Mouse (Mus musculus): Measurements from ENCODE around the gene Ppp5c.
"Not testable (repeated sequence)": the region's sequence is repeated elsewhere in the genome, so short reads cannot be mapped to it uniquely, and the experiment has no call there.

The Ppp5c gene

DNA sequence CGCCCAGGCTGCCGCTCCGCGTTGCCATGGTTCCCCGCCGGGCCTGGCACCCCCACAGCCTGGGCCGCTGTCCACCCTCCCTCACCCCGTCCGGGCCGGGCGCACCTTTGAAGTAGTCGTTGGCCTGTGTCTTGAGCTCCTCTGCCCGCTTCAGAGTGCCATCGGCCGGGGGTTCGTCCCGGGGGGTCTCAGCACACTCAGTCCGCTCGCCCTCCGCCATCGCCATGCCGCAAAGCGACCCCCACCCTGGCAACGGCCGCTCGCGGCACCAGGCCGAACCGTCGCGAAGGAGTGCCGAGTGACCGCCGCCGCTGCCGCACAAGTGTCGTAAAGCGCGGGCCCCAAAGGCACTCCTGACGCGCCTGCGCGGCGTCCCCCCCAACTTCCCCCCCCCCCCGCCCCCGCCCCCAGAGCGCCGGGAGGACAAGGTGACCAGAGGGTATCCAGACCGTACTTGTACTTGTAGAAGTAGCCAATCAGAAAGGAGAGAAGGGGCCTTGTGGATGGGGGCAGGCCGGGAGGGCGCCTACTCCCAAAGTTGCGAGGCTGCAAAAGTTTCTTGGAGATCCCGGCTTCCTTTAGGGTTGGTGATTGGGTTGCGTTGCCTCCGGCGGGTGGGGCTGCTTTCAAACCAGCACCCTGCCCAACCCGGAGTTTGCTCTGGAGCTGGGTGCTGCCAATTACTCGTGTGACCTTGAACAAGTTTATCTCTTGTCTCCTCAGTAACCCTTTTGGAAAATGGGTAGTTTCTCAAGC, at the start of gene Ppp5c:
TSS of gene Ppp5c (minus strand) at position 337 of the 756 bp plus-strand sequence.
- DNase-seq (ENCODE audit: low spot score) = peak; percentile 74

DNA sequence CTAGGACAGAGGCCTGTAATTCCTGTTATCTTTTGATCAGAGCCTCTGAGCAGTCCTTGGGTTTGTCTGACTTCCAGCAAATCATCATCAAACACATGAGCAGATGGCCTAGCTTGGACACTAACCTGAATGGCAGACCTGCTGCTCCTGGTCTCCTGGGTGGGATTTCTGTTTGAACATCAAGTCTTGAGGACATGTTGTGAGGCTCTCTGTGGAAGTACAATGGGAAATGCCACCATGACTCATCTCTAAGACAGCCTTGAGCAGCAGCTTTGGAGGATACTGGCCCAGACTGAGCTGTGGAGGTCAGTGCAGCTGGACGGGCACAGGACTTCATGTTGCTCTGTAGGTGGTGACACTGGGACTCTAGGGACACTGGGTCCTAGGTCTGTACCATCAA, 48.8 kb upstream of the Ppp5c start:
- DNase-seq (ENCODE audit: low spot score) = no peak

DNA sequence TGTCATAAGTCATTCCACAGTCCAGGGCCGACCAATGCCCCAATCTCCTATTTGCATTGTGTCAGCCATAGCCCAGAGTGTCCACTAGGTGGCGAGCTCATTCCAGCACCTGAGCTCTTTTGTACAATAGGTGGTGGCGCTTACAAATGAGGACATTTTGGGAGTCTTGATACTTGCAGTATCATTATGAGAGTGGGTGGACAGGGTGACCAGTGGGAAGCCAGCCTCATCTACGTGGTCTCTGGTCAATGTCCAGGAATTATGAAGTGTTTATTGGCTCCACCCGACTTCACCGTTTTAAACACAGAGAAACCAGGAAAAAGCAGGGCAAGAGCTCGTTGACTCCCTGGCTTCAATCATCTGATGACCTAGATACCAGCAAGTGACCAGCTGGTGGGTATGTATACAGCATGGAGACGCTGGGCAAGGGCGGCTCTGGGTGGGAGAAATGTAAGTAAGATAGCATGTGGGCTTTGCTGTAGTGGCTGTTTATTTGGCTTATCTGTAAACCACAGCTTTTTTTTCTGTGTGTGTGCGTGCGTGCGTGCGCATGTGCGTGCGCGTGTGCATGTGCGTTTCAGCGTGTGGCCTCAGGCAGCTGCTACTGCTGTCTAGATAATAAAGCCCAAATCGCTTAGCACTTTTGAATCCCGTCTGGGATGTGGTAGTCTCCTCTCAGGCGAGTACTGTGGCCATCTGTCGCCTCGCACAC, 46.3 kb upstream of the Ppp5c start, which contains the start of gene Psg16:
TSS of gene Psg16 (plus strand) at position 137 of the 712 bp plus-strand sequence.
- DNase-seq (ENCODE audit: low spot score) = peak; percentile 80

DNA sequence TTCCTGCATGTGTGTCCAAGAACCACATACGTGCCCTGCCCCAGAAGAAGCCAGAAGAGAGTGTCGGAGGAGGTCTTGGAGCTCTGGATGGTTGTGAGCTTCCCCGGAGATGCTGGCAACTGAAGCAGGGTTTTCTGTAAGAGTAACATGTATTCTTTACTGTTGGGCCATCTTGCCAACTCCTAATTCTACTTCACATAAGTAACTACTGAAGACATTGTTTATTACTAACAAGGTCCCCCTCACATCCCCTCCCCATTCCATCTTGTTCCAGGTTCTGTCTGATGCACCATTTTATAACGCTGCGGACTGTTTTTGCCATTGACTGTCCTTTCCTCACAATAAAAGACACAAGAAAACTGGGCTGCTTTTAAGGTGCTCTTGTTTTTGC, 45.8 kb upstream of the Ppp5c start:
- DNase-seq (ENCODE audit: low spot score) = no peak

DNA sequence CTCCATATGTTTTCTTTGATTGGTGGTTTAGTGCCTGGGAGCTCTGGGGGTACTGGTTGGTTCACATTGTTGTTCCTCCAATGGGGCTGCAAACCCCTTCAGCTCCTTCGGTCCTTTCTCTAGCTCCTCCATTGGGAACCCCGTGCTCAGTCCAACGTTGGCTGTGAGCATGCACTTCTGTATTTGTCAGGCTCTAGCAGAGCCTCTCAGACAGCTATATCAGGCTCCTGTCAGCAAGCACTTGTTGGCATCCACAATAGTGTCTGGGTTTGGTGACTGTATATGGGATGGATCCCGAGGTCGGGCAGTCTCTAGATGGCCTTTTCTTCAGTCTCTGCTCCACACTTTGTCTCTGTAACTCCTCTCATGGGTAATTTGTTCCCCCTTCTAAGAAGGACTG, 39.9 kb upstream of the Ppp5c start:
- not testable (repeated sequence) for DNase-seq (ENCODE audit: low spot score)

DNA sequence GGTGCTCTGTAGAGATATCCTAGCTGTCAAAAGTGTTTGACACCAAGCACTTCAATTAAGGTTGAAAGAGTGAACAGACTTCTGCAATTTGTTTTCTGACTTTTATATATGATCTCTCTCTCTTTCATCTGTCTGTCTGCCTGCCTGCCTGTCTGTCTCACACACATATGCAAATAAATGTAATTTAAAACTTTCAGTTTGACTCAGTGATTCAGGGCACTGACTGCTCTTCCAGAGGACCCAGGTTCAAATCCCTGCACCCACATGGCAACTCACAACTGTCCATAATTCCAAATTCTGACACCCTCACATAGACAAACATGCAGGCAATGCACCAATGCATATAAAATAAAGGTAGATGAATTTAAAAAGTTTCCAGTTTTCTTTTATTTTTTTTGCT, 39.3 kb upstream of the Ppp5c start:
- no peak for DNase-seq (ENCODE audit: low spot score)

DNA sequence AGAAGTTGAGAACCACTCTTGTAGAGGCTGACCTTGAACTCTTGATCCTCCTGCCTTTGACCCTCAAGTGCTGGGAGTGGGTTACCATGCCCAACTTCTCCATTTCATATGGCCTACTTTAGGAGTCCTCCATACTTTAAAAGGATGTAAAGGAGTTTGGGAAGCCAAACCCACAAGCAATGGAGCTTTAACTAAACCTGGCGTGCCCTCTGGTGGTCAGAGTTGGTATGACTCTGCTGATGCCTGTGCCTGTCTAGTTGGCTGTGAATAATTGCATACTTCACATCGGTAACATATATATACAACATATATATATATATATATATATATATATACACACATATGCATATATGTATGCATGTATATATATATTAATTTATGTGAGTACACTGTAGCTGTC, 38.7 kb upstream of the Ppp5c start:
- peak; percentile 79 for DNase-seq (ENCODE audit: low spot score)

DNA sequence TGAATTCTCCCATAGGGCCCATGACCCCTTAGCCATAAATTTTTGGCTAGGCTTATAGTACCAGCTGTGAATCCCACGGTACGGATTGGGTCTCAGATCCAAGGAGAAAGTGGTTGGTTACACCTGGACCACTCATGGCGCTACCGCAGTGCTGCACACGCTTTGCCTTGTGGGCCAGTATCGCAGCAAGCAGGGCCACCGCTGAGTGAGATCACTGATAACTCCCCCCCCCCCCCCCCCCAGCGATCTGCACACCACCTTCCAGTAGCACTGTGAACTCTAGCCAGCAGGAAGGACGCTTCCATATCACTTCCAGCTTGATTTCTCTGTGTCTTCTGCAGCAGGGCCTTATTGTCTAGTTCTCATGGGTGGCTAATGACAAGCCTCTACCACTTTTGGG, 37.9 kb upstream of the Ppp5c start:
- DNase-seq (ENCODE audit: low spot score) = no peak

DNA sequence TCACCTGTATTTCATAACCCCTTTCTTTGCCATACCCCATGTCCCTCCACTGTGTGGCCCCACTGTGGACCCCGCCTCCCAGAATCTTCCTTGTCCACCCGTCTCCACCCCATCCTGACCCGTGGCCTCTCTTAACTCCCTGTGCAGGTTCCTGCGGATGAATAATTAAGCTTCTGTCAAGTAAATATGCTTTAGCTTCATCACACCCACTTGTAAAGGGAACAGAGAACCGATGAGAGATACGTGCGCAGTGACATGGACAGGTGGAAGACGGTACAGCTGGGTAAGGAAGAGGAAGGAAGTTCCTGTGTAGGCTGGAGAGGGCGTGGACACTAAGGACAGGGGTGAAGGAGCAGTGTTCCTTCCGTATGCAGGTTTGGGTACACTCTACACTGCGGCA, 35.1 kb upstream of the Ppp5c start:
- no peak for DNase-seq (ENCODE audit: low spot score)

DNA sequence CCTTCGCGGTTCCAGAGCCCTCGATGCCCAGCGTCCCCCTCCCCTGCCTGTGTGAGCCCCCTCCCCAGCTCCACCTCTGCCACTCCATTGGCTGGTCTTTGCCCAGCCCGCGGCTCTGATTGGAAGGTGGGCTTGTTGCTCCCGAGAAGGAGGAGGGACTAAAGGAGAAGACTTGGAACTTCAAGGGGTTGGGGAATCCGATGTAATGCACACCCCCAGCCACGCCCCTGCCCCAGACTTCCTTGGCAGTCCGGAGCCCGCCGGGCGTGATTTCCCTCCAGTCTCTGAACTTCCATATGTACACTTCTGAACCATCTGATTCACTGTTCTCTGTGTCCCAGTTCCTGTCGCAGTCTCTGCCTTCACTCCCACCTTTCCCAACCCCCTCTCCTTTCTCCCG, 34.7 kb upstream of the Ppp5c start, which contains the start of gene Hif3a:
TSS of gene Hif3a (minus strand) at position 39 of the 400 bp plus-strand sequence.
- DNase-seq (ENCODE audit: low spot score) = no peak

DNA sequence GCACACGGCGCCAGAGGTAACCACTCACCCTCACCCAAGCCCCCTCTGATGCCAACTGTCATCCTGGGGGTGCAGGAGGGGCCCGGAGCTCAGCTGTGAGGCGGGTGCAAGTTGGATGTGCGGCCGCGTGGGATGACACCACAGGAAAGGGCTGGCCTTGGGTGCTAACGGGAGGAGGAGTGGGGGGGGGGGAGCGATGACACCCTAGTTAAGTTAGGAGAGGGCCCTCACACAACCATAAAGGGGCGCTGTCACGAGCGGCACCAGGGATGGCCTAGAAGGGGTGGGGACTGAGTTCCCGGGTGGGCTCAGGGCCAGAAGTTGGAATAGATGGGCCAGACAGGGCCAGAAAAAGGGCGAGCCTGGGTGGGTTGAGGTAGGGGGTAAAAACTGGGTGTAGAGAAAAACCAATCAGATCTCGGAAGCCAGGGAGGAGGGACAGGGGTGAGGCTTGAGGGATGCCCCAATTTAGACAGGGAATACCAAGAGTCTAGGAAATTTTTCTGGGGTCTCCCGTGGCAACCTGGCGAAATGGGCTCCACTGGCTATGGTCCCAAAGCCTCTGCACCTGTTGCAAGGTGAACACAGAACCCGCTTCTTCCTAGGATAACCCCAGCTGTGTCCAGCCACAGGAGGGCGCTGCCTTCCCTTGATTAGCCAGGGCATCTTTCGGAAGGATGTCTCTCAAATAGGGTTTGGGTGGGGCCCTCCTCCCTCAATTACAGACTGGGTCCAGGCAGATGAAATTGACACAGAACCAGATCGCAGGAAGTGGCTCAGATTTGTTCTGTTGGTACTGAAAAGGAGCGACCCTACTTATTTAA, 33.3 kb upstream of the Ppp5c start:
- no peak for DNase-seq (ENCODE audit: low spot score)

DNA sequence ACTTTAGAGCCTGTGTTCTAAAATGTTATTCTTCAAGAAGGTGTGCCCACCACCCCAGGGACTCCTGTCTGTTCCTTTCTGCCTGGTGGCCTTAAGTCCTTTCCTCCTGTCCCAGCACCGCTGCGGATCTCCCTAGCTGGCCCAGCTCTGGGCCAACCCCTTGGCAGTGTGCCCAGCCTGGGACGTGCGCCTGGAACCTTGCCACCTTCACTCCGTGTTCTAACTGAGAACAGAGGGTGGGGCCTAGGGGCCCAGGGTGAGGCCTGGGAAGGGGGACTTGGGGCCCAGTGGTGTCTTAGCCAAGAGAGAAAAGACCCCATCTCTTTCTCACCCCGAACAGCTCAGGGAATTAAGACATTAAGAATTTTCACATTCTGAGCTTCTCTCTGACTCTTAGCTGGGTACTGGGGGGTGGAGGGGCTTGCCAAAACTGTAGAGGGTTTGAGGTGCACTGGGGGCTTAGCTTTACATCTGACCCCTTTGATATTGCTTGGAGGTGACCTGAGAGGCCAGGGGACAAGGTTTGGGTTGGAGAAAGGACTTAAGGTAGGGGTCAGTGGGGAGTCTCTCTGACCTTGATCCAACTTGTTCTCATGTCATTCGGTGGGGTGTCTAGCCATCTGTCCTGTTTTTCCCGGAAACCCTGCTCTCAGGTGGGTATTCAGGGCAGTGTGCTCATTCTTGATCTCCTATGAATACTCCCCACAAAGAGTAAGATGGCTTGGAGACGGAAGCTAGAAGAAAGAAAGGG, 32.5 kb upstream of the Ppp5c start:
- peak; percentile 88 for DNase-seq (ENCODE audit: low spot score)

DNA sequence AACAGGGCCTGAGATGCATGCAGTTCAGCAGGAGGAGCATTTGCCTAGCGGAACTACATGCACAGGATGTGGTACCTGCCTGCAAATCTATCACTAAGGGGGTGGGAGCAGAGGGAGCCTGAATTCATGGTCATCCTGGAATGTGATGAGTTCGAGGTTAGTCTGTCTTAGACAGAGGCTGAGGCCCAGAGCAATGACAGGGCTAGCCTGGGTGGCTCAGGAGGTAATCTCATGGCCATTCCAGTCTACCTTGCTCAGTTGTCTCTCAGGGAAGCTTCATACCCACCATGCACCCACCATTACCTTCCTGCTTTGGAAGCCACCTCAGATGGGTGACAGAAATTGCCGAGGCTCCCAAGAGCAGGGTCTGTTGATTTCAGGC, 31.7 kb upstream of the Ppp5c start:
- no peak for DNase-seq (ENCODE audit: low spot score)

DNA sequence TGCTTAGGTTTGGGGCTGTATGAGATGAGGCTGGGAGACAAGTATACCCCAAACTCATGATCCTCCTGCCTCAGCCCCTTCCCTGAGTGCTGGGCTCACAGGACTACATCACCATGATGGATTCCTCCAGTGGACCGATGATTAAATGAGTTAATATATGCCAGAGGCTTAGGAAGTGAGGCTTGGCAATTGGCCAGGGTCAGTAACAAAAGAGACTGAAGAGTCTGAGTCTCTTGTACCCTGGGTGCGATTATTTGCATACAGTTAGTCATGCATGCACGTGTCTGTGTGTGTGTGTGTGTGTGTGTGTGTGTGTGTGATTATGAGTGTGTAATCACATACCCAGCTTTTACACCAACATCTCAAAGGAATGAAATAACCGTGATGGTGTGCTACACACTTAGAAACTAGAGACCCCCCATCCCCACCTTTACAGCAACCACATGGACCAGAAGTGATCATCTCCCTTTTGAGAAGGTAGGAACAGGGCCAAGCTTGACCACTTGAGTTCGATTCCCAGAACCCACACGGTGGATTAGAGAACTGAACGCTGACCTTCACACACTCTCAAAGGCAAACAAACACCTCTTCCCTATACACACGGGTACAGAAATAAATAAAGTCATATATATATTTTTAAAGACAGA, 31.2 kb upstream of the Ppp5c start:
- DNase-seq (ENCODE audit: low spot score) = no peak

DNA sequence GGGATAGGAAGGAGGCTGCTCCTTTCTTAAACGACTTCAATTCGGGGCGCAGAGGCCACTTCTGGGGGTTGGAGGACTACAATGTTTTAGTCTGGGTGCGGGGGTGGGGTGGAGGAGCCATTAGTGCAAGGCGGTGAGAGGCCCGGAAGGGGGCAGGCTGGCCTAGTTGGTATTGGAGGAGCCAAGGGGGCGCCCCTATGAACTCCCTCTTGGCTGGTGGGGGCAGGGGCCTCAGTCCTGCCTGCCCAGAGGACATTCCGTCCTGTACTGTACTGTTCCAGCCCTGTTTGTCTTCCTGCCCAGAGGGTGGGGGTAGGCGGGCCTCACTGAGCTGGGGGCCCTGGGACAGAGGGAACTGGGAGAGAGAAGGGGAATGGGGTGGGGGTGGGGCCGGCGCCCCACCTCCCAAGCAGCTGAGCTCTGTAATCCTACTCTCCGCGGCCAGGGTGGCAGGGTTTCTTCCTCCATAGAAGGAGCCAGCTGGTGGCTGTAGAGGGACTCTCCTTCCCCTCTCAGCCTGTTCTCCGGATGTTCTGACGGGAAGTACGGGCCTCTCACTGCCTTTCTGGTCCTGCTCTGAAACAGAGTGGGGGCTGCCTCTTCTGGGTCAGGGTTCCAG, 30.5 kb upstream of the Ppp5c start:
- peak; percentile 73 for DNase-seq (ENCODE audit: low spot score)

DNA sequence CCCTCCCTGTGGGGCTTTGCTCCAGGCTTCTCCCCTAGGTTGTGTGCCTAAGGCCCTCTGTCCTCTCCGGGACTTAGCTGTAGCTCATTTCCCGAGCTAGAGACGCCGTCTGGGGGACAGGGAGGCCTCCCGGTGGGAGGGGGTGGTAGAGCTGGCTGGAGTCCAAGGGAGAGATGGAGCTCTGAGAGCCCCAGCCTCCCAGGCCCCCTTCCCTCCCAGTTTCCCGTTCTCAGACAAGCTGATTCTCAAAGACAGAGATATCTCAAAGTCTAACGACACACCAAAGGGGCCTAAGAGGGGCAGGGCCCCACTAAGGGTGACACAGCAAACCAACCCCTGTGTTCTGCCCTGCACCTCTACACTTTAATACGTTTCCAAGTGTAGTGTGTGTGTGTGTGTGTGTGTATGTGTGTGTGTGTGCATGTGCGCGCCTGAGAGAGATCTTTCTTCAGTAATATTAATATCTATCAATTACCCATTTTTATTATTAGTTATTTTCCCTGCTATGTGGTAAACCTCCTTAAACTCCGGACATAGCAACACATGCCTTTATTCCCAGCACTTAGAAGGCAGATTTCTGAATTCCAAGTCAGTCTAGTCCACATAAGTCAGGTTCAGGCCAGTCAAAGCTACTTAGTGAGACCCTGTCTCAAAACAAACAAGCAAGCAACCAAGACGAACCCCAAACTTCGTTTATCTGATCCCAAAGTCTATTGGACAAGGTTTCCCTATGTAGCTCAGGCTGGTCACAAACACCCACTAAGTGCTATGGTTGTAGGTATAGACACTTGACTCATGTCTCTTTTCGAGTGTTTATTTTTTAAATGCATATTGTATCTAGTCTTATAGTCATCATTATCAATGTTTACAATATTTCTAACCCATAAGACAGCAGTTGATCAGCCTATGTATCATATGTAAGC, 29.1 kb upstream of the Ppp5c start:
- peak; percentile 87 for DNase-seq (ENCODE audit: low spot score)

DNA sequence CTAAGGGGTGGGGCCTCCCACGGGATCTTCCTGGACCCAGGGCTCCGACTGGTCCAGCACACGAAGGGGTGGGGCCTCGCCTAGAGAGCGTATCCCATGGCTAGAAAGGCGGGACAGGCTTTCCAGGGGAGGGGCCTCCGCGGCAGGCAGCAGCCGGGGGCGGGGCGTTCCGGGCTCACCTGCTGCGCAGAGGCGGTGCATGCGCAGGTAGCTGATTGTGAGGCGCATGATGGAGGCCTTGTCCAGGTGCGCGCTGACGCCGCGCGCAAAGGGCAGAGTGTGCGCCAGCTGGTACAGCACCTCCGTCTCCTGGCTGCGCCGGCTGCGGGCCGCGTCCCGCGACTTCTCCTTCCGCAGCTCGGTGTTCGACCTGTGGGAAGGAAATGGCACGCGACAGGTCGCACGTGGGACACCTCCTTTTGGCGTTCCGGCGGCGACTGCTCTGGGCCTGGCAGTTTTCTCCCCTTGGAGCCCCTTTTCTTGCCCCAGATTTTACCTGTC, 28.4 kb upstream of the Ppp5c start:
- DNase-seq (ENCODE audit: low spot score) = peak; percentile 92

DNA sequence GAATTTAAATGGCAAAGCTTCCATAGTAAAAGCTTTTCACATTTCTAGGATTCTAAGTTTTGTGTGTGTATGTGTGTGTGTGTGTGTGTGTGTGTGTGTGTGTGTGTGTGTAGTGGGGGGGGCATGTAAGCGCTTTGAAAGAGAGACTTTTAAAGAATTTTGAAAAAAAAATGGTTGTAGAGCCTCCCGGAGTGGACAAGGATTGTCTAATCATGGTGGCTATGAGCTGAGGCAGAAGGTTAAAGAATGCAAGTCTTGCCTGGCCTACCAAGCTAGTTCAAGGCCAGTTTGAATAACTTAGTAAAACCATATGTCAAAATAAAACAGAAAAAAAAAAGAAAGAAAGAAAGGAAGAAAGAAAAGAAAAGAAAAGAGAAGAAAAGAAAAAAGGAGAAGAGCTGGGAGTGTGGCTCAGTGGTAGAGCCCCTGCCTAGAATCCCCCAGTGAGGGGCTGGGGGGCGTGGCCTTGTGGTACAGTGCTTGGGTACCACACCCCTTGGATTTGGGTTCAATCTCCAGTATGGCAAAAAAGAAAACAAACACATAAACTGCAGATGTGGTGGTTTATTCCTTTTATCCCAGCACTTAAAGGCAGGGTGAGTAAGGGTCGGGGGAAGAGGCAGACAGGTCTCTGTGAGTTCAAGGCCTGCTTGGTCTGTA, 27.7 kb upstream of the Ppp5c start:
- no peak for DNase-seq (ENCODE audit: low spot score)
